Mouse (Mus musculus) lung, embryonic 16.5 days (tissue): ENCODE measurements at regions not wholly inside any gene's neighbourhood (a gene's known extent, or its start where the extent isn't known, plus 50 kb on each side); places are given as distances from the start of the nearest gene placed in this dataset.
A peak's percentile ranks its signal among the peaks of the same experiment; 100 is the strongest.

Source experiments
- ATAC-seq: fragments of 200-750 bp; cut with Nextera tagmentation; 2 replicates; pipeline ENCODE4 v1.8.0; 2017; ENCODE audit warnings: low read depth, mild to moderate bottlenecking, moderate library complexity
- H3K27ac ChIP-seq: fragments of 300-500 bp; sonication (generic); 2 replicates; pipeline ENCODE4 v1.5.1; 2014; ENCODE audit warnings: mild to moderate bottlenecking, control low read depth, low read length
- H3K27me3 ChIP-seq: fragments of 300-500 bp; sonication (generic); 2 replicates; pipeline ENCODE4 v1.6.1; 2014; ENCODE audit warnings: low read depth, low read length, mixed read lengths; ENCODE audit not compliant: control insufficient read depth, insufficient read depth
- H3K36me3 ChIP-seq: fragments of 300-500 bp; sonication (generic); 2 replicates; pipeline ENCODE4 v1.6.1; 2014; ENCODE audit warnings: low read length; ENCODE audit not compliant: control insufficient read depth, insufficient read depth
- H3K4me1 ChIP-seq: fragments of 300-500 bp; sonication (generic); replicated peaks from 2 replicates; pipeline ENCODE4 v1.6.1; 2014; ENCODE audit warnings: low read length, mixed read lengths; ENCODE audit not compliant: control insufficient read depth, insufficient read depth
- H3K4me2 ChIP-seq: fragments of 300-500 bp; sonication (generic); 2 replicates; pipeline ENCODE4 v1.6.1; 2014; ENCODE audit warnings: low read depth, low read length, control low read depth
- H3K4me3 ChIP-seq: fragments of 300-500 bp; sonication (generic); 2 replicates; pipeline ENCODE4 v1.5.1; 2014; ENCODE audit warnings: mild to moderate bottlenecking, low read length, control low read depth
- H3K9ac ChIP-seq: fragments of 300-500 bp; sonication (generic); 2 replicates; pipeline ENCODE4 v1.6.1; 2014; ENCODE audit warnings: low read length, control low read depth
- H3K9me3 ChIP-seq: fragments of 300-500 bp; sonication (generic); 2 replicates; pipeline ENCODE4 v1.6.1; 2016; ENCODE audit warnings: low read length; ENCODE audit not compliant: control insufficient read depth
- WGBS: fragments of 180-500 bp; shearing (Covaris S2); extraction: QIAGEN DNeasy Blood & Tissue Kit; methylation state at CpG from one replicate; pipeline ENCODE4 v1.1.7; 2014; 5-methylcytosine and 5-hydroxymethylcytosine counted together

- no peak overlapping the region for H3K9ac ChIP-seq
- H3K4me1 ChIP-seq, result 0 out of 2 replicates have a peak, but pooled peaks cover 3% of the 10 kb centered on the region
- no peak; the same call in 1 of the 2 replicates for ATAC-seq
- H3K36me3 ChIP-seq, result no peaks in the 10 kb centered on the region
- H3K4me3 ChIP-seq, result no peak overlapping the region
- H3K27ac ChIP-seq, result no peak overlapping the region
- no peaks in the 10 kb centered on the region for H3K9me3 ChIP-seq
- H3K27me3 ChIP-seq, result no peaks in the 10 kb centered on the region
- 36% methylated on average over 5 of the region's 5 CpGs for WGBS
- H3K4me2 ChIP-seq, result no peak overlapping the region
Observed at GRCm38 (mm10) chr3:149901783-149902182, 911.4 kb upstream of the Adgrl2 start.

DNA sequence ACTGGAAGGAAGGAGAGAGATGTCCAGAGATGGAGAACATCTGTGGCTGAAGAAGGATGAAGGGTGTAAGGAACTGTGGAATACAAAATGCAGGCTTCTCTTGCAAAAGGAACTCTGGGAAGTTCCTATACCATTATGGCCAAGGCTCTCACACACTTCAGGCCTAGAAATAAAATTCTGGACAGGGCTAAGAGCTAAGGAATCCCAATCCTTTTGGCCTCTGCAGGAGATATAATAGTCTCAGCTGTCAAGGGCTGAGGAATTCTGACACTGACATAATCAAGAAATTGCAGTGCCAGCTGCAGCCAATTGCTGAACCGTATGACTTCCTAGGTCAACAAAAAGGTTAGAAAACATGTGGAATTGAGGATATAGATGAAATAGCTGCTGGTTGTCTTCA lies 886.2 kb upstream of the Adgrl2 start:
- Histone ChIP-seq H3K9ac (no peak overlapping the region), H3K9me3 (no peaks in the 10 kb centered on the region), H3K36me3 (no peaks in the 10 kb centered on the region), H3K27me3 (no peaks in the 10 kb centered on the region), H3K4me1 (no peaks in the 10 kb centered on the region), H3K4me3 (no peak overlapping the region), H3K4me2 (no peak overlapping the region), H3K27ac (no peak overlapping the region)
- peak; percentile 51; the same call in 1 of the 2 replicates for ATAC-seq
- 25% methylated on average over 1 of the region's 1 CpGs for WGBS

- no peak for ATAC-seq
- Histone ChIP-seq H3K27ac (no peak overlapping the region), H3K27me3 (no peaks in the 10 kb centered on the region), H3K9me3 (no peaks in the 10 kb centered on the region), H3K4me3 (no peak overlapping the region), H3K36me3 (no peaks in the 10 kb centered on the region), H3K4me2 (no peak overlapping the region), H3K4me1 (no peaks in the 10 kb centered on the region), H3K9ac (no peak overlapping the region)
- 65% methylated on average over 2 of the region's 2 CpGs for WGBS
Observed at GRCm38 (mm10) chr3:149865945-149866344, 875.6 kb upstream of the Adgrl2 start.

DNA sequence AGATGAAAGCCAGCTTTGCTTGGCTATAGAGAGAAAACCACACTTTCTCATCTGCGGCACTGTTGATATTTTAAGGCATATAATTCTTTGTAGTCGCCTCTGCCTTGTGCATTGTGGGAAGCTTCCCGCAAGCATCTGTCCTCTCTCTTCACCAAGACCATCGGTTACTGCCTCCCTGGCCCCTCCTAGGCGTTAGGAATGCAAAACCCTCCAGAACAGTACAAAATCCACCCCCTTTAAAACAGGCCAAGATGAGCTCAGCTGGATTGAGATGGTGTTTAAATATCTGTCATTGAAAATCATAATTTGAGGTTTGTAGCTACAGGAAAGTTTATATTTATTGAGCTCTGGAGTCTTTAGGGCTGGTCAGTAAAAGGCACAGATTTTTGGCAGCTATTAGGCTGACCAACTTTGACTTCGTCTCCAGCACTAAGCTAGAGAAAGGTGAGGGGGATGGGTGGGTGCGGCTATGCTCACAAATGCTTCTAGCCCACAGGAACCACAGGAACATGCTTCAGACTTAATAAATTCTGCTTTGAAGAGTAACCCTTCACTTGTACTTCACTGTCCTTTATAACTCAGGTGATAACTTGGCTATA lies 856.7 kb upstream of the Adgrl2 start:
- Histone ChIP-seq H3K4me1 (peaks cover 14% of the 10 kb centered on the region; the same call in 1 of the 2 replicates), H3K27ac (no peak overlapping the region), H3K9ac (no peak overlapping the region), H3K4me2 (no peak overlapping the region), H3K36me3 (no peaks in the 10 kb centered on the region), H3K27me3 (no peaks in the 10 kb centered on the region), H3K4me3 (no peak overlapping the region), H3K9me3 (no peaks in the 10 kb centered on the region)
- ATAC-seq, result peak; percentile 73
- WGBS, result 35% methylated on average over 7 of the region's 7 CpGs

DNA sequence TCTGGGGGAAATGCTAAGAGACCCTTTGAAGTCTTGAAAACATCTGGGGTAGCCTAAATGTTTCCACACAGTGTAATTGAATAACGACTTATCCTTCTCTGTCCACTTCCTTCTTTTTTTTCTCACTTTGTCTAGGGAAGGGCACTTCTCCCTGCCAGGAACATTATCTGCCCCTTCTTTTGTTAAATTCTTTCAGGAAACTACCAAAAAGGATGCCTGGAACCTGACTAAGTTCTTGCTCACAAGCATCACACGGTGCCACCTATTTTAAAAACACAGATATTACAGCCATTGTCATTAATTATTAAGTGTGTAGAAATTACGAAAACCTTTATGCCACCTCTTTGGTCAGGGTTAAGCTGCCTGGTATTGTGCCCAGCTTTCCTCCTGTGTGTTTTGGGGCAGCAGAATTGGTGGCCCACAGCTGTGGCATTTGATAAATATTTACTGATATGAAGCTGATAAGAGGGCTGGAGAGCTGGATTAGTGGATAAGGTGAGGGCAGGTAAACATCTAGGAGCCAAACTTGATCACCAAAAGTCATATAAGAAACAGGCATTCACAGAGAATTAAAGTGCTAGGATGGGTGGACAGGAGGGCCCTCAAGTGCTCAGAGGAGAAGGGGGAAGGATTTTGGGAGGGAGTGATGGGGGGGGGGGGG lies 855.6 kb upstream of the Adgrl2 start:
- Histone ChIP-seq H3K4me3 (no peak overlapping the region), H3K9me3 (no peaks in the 10 kb centered on the region), H3K27ac (no peak overlapping the region), H3K36me3 (no peaks in the 10 kb centered on the region), H3K4me2 (no peak overlapping the region; the same call in 1 of the 2 replicates), H3K9ac (no peak overlapping the region), H3K27me3 (no peaks in the 10 kb centered on the region), H3K4me1 (peaks cover 14% of the 10 kb centered on the region; the same call in 1 of the 2 replicates)
- WGBS, result 30% methylated on average over 3 of the region's 3 CpGs
- no peak for ATAC-seq

DNA sequence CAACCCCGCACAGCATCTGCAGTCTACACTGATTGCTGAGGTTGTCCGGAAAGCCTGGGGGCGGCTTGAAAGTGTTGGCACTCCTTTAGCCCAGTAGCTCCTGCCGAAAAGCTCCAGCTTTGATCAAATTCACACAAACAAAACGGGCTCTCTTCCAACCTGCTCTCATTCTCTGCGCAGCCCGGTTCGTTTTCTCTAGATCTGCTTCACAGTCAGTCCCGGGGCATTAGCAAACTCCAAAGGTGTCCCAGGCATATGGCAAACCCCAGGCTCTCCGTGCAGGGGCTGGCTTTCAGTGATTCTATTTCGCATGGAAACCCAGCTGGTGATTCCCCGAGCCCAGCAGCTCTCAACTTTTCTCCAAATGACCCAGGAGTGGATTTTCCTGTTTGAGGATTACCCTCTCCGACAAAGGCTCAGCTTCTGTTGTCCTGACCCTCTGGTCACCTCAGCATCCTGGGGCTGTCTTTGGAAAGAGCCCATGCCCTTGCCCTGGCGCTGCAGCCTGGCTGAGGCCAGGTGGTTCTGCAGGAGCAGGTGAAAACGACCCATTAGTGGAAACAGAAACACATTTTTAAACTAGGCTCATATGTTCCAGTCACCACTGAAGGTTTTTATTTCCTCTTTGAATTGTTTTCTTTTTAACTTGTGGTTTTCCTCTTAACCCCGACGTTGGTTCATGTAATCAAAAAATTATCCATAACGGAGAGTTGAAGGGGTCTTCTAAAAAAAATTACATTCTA lies 854.9 kb upstream of the Adgrl2 start:
- H3K4me3 ChIP-seq, result peak overlapping the region; percentile 34
- H3K36me3 ChIP-seq, result no peaks in the 10 kb centered on the region
- H3K9me3 ChIP-seq, result no peaks in the 10 kb centered on the region
- no peaks in the 10 kb centered on the region for H3K27me3 ChIP-seq
- WGBS, result 5% methylated on average over 18 of the region's 18 CpGs
- ATAC-seq, result no peak
- peak overlapping the region; percentile 60 for H3K4me2 ChIP-seq
- H3K9ac ChIP-seq, result peak overlapping the region; percentile 55
- H3K4me1 ChIP-seq, result peaks cover 14% of the 10 kb centered on the region; the same call in 1 of the 2 replicates
- H3K27ac ChIP-seq, result no peak overlapping the region

DNA sequence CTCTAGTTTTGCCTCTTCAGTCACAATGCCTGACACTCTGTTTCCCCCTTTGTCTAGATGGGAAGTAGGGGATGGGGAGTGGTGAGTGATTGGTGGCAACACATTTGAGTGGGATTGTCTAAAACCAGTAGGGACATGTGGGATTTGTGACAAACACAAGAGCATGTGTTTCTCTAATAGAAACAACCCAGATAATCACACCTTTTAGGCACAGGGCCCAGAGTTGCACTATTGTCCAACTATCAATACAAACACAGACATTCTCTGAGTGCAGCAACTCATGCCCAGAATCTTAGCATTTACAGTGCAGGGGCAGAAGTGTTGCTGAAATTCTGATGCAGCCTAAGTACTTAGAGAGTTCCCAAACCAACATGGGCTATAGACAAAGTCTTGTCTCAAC lies 847.6 kb upstream of the Adgrl2 start:
- no peaks in the 10 kb centered on the region for H3K36me3 ChIP-seq
- no peak overlapping the region for H3K4me2 ChIP-seq
- H3K4me1 ChIP-seq, result no peaks in the 10 kb centered on the region
- H3K9me3 ChIP-seq, result no peaks in the 10 kb centered on the region
- no peak for ATAC-seq
- no peak overlapping the region for H3K9ac ChIP-seq
- H3K27ac ChIP-seq, result no peak overlapping the region
- H3K4me3 ChIP-seq, result no peak overlapping the region
- no peaks in the 10 kb centered on the region for H3K27me3 ChIP-seq

DNA sequence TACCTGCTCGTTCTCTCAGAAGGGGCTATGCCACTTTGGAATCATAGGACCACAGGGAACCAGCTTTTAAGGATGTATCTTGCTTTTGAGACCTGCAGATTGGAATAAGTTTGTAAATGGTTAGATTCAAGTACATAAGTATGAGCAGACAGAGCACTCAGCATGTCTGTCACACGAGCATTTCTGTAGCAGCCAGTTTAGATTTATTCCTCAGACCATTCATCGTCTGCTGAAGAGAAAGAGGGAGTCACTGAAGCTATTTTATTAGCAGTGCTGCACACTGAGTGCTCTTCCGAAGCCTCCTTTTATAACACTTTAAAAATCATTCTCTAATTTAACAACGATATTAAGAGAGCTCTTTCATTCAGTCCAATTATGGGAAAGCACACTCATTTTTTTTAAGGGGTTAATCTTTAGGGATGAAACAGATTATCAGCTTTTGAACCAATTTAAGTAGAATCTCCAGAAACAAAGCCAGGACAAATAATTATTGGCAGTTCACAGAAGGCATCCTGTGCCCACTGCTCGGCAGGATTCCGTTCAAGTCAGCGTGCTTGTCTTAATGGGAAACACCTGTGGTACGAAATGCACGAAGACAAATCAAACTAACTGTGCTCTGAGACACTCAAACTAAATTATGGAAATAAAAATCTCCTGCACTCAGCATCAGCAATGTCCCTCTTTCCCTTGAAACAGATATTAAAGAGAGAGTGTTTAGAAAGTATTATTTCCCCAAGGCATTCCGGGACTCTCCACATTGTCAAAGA lies 846.3 kb upstream of the Adgrl2 start:
- Histone ChIP-seq H3K4me2 (no peak overlapping the region), H3K4me1 (no peaks in the 10 kb centered on the region), H3K4me3 (no peak overlapping the region), H3K27ac (no peak overlapping the region), H3K9me3 (no peaks in the 10 kb centered on the region), H3K9ac (no peak overlapping the region), H3K36me3 (no peaks in the 10 kb centered on the region), H3K27me3 (no peaks in the 10 kb centered on the region)
- ATAC-seq, result no peak
- 57% methylated on average over 11 of the region's 11 CpGs for WGBS

GRCm38 (mm10) chr3:149827181-149827580 lies 836.8 kb upstream of the Adgrl2 start:
- no peak overlapping the region for H3K4me3 ChIP-seq
- no peaks in the 10 kb centered on the region for H3K36me3 ChIP-seq
- H3K9me3 ChIP-seq, result no peaks in the 10 kb centered on the region
- 55% methylated on average over 2 of the region's 2 CpGs for WGBS
- H3K4me2 ChIP-seq, result no peak overlapping the region
- no peaks in the 10 kb centered on the region for H3K4me1 ChIP-seq
- no peak overlapping the region for H3K9ac ChIP-seq
- no peaks in the 10 kb centered on the region for H3K27me3 ChIP-seq
- no peak for ATAC-seq
- H3K27ac ChIP-seq, result no peak overlapping the region
